Mouse (Mus musculus) embryonic fibroblast, embryonic 13.5 days (primary cell): ENCODE measurements around the gene Immp2l.
"Not testable (repeated sequence)": the region's sequence is repeated elsewhere in the genome, so short reads cannot be mapped to it uniquely, and the experiment has no call there.

Source experiments
- CTCF ChIP-seq: IDR thresholded peaks from 2 replicates; pipeline ENCODE4 v1.5.1; 2011; ENCODE audit warnings: mild to moderate bottlenecking, control low read depth, low read length, moderate library complexity, borderline replicate concordance; ENCODE audit not compliant: insufficient read depth
- POLR2A ChIP-seq: IDR thresholded peaks from 2 replicates; pipeline ENCODE4 v1.6.1; 2011; ENCODE audit warnings: low read depth, mild to moderate bottlenecking, control low read depth, low read length, moderate library complexity

- not testable (repeated sequence) for TF ChIP-seq CTCF, POLR2A
Measured at GRCm38 (mm10) chr12:40992237-40992636, 31.7 kb upstream of the Immp2l start.
